Mouse (Mus musculus): ENCODE results near the gene H1foo.
A peak's percentile ranks its signal among the peaks of the same experiment; 100 is the strongest.

H1foo gene

DNA sequence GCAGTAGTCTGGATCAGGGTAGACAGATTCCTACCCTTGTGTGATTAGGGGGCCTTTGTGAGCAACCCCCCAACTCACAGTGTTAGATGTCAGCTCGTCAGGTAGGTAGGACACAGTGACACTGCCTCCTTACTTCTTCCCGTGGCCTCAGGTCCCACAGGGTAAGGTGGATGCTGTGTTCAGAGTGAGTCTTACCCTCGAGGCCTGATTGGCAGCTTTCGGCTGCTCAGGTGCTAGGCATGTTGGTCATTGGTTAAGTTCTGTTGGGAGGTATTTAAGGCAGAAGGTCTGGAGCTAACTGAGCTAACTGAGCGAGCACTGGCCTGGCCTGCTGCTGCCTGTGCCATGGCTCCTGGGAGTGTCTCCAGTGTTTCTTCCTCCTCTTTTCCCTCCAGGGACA, at the start of gene H1foo:
H1foo (plus strand) TSS at position 301 of the 400 bp plus-strand sequence.
- no peak for DNase-seq (ENCODE audit: low spot score in 2 of 2)

GRCm38 (mm10) chr6:115896346-115896745, 48.4 kb upstream of the H1foo start:
- DNase-seq (ENCODE audit: low spot score in 2 of 2), result no peak

DNA sequence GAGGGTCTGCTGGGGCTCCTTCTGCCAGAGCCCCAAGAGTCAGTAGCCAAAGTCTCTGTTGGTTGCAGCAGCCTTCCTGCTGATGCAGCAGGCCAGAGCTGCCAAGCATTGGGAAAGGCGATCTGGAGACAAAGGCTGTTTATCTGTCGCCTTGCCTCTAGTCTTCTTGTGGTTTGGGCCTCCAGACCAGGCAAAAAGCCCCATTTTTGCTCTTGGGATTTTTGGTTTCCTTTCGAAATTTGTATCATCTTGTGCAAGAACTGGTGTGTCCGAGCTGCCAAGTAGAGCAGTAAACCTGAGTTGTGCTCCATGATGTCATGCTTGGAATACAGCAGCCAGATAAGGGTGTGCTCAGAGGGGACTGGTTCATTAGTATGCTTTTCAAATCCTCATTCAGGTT, 47.6 kb upstream of the H1foo start:
- DNase-seq (ENCODE audit: low spot score in 2 of 2), result no peak

GRCm38 (mm10) chr6:115897926-115898520, 46.7 kb upstream of the H1foo start:
- DNase-seq (ENCODE audit: low spot score in 2 of 2), result no peak

DNA sequence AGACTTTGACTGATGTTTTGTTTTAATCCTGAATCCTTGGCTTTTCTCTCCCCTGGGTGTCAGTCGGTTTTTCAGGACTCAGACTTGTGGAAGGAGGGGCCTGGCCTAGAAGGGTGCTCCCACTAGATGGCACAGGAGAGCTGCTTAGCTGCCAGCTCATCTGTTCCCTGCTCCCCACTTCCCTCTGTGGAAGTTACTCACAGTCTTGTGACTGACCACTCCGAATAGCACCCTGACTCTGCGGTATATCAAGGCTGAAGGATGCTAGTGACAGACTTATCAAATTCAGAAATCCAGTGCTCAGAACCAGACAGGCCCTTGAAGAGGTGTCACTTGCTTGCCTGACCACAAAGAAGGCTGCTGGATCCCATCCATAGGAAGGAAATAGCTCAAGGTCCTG, 43.7 kb upstream of the H1foo start:
- DNase-seq (ENCODE audit: low spot score in 2 of 2), result peak; percentile 66 to 69

DNA sequence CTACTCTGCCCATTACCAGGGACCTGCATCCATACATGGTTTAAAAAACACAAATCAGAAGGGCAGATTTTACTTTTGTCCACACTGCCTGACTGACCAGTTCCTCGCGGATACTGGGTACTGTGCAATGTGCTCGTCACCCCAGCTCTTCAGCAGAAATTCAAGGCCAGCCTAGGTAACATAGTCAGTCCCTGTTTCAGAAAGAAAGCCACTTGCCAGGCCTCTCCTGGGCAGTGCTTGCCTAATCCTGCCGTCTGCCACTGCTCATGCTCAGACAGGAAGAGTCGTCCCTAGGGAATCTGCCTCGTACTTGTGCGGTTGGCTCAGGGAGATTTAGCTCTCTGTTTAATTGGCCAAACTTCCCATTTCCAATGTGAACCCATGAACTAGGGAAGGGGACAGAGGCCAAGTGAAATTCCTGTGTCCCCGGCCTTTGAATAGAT, 43.2 kb upstream of the H1foo start:
- DNase-seq (ENCODE audit: low spot score in 2 of 2), result no peak

- no peak for DNase-seq (ENCODE audit: low spot score in 2 of 2)
Measured at GRCm38 (mm10) chr6:115902545-115902944, 42.2 kb upstream of the H1foo start.

- DNase-seq (ENCODE audit: low spot score in 2 of 2), result no peak
Measured at GRCm38 (mm10) chr6:115905568-115905967, 39.2 kb upstream of the H1foo start.

DNA sequence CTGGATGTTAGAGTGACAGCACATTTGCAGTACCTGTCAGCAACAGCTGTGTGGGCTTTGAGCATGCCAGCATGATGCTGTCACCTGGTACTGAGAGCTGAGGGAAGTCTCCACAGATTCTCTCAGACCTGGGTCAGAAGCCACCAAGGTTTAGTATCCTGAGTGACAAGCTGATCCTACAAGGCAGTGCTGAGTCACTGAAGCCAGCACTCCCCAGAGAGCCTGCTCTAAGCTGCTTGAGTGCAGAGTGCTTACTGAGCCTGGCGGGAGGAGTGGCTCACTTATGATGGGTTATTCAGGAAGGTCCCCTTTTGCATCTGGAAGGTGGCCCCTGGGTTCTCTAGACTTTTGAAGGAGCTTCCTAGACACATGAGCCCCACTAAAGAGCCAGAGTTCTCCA, 38.3 kb upstream of the H1foo start:
- DNase-seq (ENCODE audit: low spot score in 2 of 2), result no peak

DNA sequence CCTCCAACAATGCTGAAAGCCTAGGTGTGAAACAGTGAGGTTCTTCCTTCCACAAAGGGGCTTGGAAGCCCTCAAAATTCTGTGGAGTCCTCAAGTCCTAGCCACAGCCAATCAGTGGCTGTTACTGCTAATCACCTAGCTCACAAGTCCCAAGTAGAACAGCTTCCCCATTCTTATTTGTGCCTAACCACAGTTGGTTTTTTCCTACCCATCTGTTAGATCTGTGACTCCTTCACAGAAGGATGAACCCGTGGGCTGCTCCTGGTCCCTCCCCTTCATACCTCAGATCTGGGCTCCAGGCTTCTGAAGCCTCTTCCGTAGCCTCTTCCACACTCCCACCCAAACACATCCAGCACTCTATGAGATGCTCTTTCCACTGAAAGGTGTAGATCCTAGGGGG, 37.9 kb upstream of the H1foo start:
- DNase-seq (ENCODE audit: low spot score in 2 of 2), result no peak

DNA sequence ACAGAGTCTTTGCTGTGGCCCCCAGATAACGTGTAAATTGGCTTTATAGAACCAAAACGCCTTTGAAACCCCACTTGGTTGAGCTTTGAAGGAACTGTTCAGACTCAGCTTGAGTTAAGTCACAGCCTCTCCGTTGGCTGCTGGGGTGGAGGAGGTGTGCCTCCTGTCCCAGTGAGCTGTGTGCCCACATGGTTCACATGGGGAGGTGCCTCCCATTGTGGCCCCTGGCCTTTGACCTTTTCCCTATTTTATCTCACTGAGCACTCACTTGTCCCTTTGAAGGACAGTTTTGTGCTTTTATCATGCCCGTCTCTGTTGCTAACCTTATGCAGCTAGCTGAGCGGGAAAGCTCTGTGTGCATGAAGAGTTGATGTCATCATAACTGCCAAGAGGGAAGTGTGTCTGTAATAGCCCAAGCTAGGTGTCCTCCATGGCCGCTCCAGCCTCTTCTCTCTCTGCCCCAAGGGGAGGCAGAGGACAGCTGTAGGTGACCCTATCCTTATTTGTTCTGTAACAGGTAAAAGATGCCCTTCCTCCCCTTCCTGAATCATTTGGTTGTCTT, 36.2 kb upstream of the H1foo start:
- no peak for DNase-seq (ENCODE audit: low spot score in 2 of 2)

- no peak for DNase-seq (ENCODE audit: low spot score in 2 of 2)
Measured at GRCm38 (mm10) chr6:115909052-115909451, 35.7 kb upstream of the H1foo start.

- DNase-seq (ENCODE audit: low spot score in 2 of 2), result no peak
Measured at GRCm38 (mm10) chr6:115909940-115910339, 34.8 kb upstream of the H1foo start.

GRCm38 (mm10) chr6:115911763-115912162, 33.0 kb upstream of the H1foo start:
- DNase-seq (ENCODE audit: low spot score in 2 of 2), result no peak

DNA sequence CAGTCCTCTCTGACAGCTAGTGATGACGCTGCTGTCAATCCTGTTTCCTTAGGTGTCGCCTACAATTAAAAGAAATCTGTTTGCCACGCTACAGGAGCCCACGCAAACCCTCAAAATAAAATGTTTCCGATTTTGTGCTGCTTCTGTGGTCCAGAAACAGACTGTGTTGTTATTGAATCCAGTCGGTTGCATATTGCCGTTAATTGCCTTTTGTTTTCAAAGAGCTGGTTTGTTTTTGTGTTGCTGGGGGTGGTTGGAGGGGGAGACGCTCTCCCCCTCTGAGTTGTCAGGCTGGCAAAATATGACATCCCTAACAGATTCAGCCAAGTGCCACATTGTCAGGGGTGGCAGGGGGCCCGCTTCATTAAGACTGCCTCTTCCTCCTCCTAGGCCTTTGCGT, 31.3 kb upstream of the H1foo start:
- no peak for DNase-seq (ENCODE audit: low spot score in 2 of 2)

DNA sequence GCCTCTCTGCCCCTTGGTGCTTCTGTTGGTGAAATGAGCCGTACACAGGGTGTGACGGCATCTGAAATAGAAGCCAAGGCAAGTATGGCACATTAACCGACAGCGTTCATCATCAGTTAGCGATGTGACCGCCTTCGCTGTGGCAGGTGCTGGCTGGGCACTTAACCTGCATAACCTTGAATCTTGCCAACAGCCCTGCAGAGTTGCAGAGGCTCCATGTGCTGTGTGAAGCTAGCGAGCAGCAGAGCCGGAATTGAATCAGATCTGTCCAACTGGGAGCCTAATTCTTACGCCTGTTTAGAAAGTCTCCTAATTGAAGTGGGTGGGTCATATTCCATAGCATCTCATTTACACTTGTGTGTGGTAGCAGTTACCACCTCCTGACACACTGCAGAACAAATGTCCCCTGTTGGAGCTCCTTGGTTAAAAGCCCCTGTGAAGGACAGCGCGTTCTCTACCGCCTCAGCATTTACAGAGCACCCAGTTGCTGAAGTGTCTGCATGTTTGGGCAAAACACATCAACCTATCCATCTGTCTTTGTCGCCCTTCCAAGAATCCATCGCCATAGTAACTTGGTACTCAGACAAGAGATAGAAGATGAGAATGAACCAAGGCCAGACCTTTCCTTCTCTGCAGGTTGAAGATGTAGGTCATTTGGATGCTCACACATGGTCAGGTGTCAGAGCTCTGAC, 30.1 kb upstream of the H1foo start:
- no peak for DNase-seq (ENCODE audit: low spot score in 2 of 2)

DNA sequence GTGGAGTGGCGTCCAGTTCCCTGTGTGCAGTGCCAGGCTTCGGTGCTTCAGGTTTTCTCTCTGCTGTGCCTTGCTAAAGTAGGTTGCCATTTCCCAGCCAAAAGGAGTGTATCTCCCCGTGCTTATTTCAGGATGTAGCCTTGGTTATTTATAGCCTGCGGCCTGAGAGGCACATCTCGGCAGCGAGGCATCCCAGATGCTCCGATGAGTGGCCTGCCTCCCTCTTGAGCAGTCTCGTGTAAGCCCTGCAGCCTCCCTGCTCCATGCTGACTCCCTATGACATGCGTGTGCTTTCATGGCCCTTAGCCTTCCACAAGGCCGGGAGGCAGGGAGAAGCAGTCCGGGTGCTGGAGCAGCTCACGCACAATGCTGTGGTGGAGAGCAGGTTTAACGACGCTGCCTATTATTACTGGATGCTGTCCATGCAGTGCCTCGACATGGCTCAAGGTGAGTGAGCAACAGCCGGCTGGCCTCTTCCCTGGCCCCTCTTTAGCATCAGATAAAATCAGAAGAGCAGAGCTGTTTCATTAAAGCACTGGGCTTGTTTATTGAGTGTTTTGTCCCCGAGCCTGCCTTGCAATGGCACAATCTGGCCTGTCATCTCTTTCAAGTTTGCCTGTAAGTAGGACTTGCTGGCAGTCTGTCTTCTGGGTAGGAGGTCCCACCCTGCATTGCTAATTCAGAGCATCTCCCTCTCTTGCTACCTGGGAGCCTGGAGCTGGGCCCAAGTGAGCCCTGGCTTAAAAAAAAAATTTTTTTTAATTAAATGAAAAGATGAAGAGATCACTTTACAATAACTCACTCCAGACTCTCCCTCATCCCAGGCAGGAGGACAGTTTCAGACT, 28.9 kb upstream of the H1foo start:
- no peak for DNase-seq (ENCODE audit: low spot score in 2 of 2)

DNA sequence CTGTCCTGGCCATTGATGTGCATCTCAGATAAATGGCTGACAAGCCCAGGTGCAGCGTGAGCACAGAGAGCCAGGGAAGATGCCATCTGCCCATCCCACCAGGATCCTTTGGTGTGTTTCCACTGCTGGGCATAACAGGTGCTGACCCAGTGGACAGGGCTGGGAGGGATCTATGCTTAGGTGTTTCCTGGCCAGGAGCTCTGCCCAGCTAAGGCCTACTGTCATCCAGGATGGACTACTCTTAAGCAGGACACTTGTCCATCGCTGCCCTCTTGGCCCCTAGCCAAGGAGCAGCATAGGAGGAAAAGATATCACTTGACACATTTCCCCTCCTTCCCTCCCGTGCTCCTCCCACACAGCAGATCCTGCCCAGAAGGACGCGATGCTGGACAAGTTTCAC, 28.1 kb upstream of the H1foo start:
- no peak for DNase-seq (ENCODE audit: low spot score in 2 of 2)

GRCm38 (mm10) chr6:115918615-115919014, 26.1 kb upstream of the H1foo start:
- DNase-seq (ENCODE audit: low spot score in 2 of 2), result no peak

DNA sequence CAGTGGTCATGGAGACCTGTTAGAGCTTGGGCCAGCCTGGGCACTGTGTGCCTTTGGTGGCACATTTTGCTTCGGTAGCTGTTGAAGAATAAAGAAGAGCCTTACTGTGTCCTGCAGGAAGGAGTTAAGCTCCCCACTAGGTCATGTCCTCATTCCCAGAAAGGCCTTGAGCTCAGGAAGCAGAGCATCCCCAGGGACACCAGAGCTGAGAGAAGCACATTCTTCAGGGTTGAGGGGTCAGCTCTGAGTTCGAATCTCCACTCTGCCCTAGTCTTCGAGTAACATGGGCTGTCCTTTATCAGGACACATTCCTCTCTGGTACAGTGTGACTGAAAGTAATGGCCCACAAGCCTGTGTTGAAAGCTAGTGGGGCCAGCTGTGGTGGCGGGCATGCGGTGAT, 24.9 kb upstream of the H1foo start:
- DNase-seq (ENCODE audit: low spot score in 2 of 2), result no peak

DNA sequence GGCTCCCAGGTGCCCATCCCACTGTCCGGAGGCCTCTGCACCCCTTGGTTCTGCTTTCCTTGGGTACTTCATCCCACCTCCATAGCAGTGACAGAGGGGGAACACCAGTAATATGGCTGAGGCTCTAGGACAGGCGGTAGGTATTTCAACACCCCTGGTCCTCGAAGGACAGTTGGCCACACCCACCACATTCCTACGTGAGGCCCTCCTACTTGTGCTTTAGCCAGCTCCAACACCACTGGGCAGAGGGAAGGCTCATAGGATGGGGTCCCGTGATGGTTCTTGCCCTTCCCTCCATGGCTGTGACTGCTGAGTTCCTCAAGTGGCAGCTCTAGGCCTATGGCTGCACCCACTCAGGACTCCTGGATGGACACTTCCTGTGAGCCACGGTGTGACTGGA, 19.9 kb upstream of the H1foo start:
- DNase-seq (ENCODE audit: low spot score in 2 of 2), result no peak

GRCm38 (mm10) chr6:115926416-115926815, 18.3 kb upstream of the H1foo start:
- DNase-seq (ENCODE audit: low spot score in 2 of 2), result no peak
